Mouse (Mus musculus): ENCODE measurements around the gene Lpar1.

The Lpar1 gene

GRCm38 (mm10) chr4:58507536-58507935, 46.2 kb downstream of the Lpar1 start:
- no peak for DNase-seq (ENCODE audit: low spot score in 2 of 2)

- DNase-seq (ENCODE audit: low spot score in 2 of 2), result no peak
These were observed 46.9 kb downstream of the Lpar1 start for GRCm38 (mm10) chr4:58506539-58507527.

- no peak for DNase-seq (ENCODE audit: low spot score in 2 of 2)
These were observed 49.4 kb downstream of the Lpar1 start for GRCm38 (mm10) chr4:58504250-58504649.

- no peak for DNase-seq (ENCODE audit: low spot score in 2 of 2)
These were observed 52.5 kb downstream of the Lpar1 start for GRCm38 (mm10) chr4:58501012-58501777.

GRCm38 (mm10) chr4:58499831-58500230, 53.9 kb downstream of the Lpar1 start:
- DNase-seq (ENCODE audit: low spot score in 2 of 2), result no peak

- no peak for DNase-seq (ENCODE audit: low spot score in 2 of 2)
These were observed 54.5 kb downstream of the Lpar1 start for GRCm38 (mm10) chr4:58499241-58499640.

- no peak for DNase-seq (ENCODE audit: low spot score in 2 of 2)
These were observed 55.0 kb downstream of the Lpar1 start for GRCm38 (mm10) chr4:58498734-58499133.

- no peak for DNase-seq (ENCODE audit: low spot score in 2 of 2)
These were observed 56.4 kb downstream of the Lpar1 start for GRCm38 (mm10) chr4:58497284-58497683.

GRCm38 (mm10) chr4:58496743-58497142, 57.0 kb downstream of the Lpar1 start:
- no peak for DNase-seq (ENCODE audit: low spot score in 2 of 2)

- DNase-seq (ENCODE audit: low spot score in 2 of 2), result no peak
These were observed 62.0 kb downstream of the Lpar1 start for GRCm38 (mm10) chr4:58491742-58492141.

- no peak for DNase-seq (ENCODE audit: low spot score in 2 of 2)
These were observed 63.3 kb downstream of the Lpar1 start for GRCm38 (mm10) chr4:58490374-58490773.

- no peak for DNase-seq (ENCODE audit: low spot score in 2 of 2)
These were observed 75.1 kb downstream of the Lpar1 start for GRCm38 (mm10) chr4:58478564-58478963.

- DNase-seq (ENCODE audit: low spot score in 2 of 2), result no peak
These were observed 76.0 kb downstream of the Lpar1 start for GRCm38 (mm10) chr4:58477691-58478090.

GRCm38 (mm10) chr4:58471203-58471910, 82.3 kb downstream of the Lpar1 start:
- DNase-seq (ENCODE audit: low spot score in 2 of 2), result no peak

GRCm38 (mm10) chr4:58469651-58470592, 83.8 kb downstream of the Lpar1 start:
- DNase-seq (ENCODE audit: low spot score in 2 of 2), result no peak

GRCm38 (mm10) chr4:58469035-58469434, 84.7 kb downstream of the Lpar1 start:
- no peak for DNase-seq (ENCODE audit: low spot score in 2 of 2)

- no peak for DNase-seq (ENCODE audit: low spot score in 2 of 2)
These were observed 88.1 kb downstream of the Lpar1 start for GRCm38 (mm10) chr4:58465586-58465985.

- DNase-seq (ENCODE audit: low spot score in 2 of 2), result no peak
These were observed 89.1 kb downstream of the Lpar1 start for GRCm38 (mm10) chr4:58464390-58465164.

- DNase-seq (ENCODE audit: low spot score in 2 of 2), result no peak
These were observed 90.7 kb downstream of the Lpar1 start for GRCm38 (mm10) chr4:58462990-58463389.

GRCm38 (mm10) chr4:58462586-58462985, 91.1 kb downstream of the Lpar1 start:
- DNase-seq (ENCODE audit: low spot score in 2 of 2), result no peak
